Mouse (Mus musculus) urinary bladder, adult 2 months (tissue): ENCODE measurements around the gene Cdcp2. TPM values are rescaled to one million over a fixed set of nuclear protein-coding genes. Genes with fewer than 3 reads are reported as not detected.

Experiments
- DNase-seq: peaks from one replicate; pipeline ENCODE4 v3.0.0; 2022; ENCODE audit warnings: low spot score
- polyA plus RNA-seq: library from polyadenylated mRNA; depleted of rRNA; stranded (reverse); fragments of >200 nt; gene quantifications from 2 replicates; pipeline ENCODE4 v1.2.3, GENCODE M21; 2012; rRNA removed

Gene Cdcp2
- polyA plus RNA-seq, 1 experiment: not detected

GRCm38 (mm10) chr4:107130534-107130933 lies 33.8 kb downstream of the Cdcp2 start:
- no peak for DNase-seq

GRCm38 (mm10) chr4:107134891-107135290 lies 38.2 kb downstream of the Cdcp2 start:
- no peak for DNase-seq

- DNase-seq: no peak
These were observed 39.0 kb downstream of the Cdcp2 start for GRCm38 (mm10) chr4:107135663-107136062.

GRCm38 (mm10) chr4:107136531-107136930 lies 39.8 kb downstream of the Cdcp2 start:
- no peak for DNase-seq

GRCm38 (mm10) chr4:107138948-107139835 lies 42.5 kb downstream of the Cdcp2 start:
- DNase-seq: no peak

GRCm38 (mm10) chr4:107139836-107140631 lies 43.3 kb downstream of the Cdcp2 start:
- no peak for DNase-seq

GRCm38 (mm10) chr4:107143511-107143910 lies 46.8 kb downstream of the Cdcp2 start:
- DNase-seq: no peak

GRCm38 (mm10) chr4:107150991-107151390 lies 54.3 kb downstream of the Cdcp2 start:
- DNase-seq: no peak

- DNase-seq: no peak
These were observed 55.9 kb downstream of the Cdcp2 start for GRCm38 (mm10) chr4:107152571-107152970.

GRCm38 (mm10) chr4:107156983-107157401 lies 60.3 kb downstream of the Cdcp2 start:
- DNase-seq: no peak

- DNase-seq: no peak
These were observed 62.6 kb downstream of the Cdcp2 start for GRCm38 (mm10) chr4:107159166-107159773.

GRCm38 (mm10) chr4:107160181-107160580 lies 63.5 kb downstream of the Cdcp2 start:
- no peak for DNase-seq

Other genes with a start within 250 kb of the Cdcp2 start
- 59.0 and 71.8 TPM in 2 replicates for gene Ssbp3, start 186.2 kb upstream of the Cdcp2 start, polyA plus RNA-seq
- 60.0 and 64.9 TPM in 2 replicates for gene Mrpl37, start 30.0 kb upstream of the Cdcp2 start, polyA plus RNA-seq
- gene Cyb5rl, start 29.9 kb upstream of the Cdcp2 start, polyA plus RNA-seq: 13.8 and 18.0 TPM in 2 replicates
- gene Tmem59, start 81.5 kb downstream of the Cdcp2 start, polyA plus RNA-seq: 287 and 337 TPM in 2 replicates
- gene Tceanc2, start 82.2 kb downstream of the Cdcp2 start, polyA plus RNA-seq: 12.9 and 15.3 TPM in 2 replicates
- gene Ldlrad1, start 112.3 kb downstream of the Cdcp2 start, polyA plus RNA-seq: 0.12 and 0.21 TPM in 2 replicates
- gene Lrrc42, start 156.6 kb downstream of the Cdcp2 start, polyA plus RNA-seq: 20.9 and 23.7 TPM in 2 replicates
- 22.0 and 22.7 TPM in 2 replicates for gene Hspb11, start 156.7 kb downstream of the Cdcp2 start, polyA plus RNA-seq
- not detected in 2 replicates for gene Dio1, start 210.3 kb downstream of the Cdcp2 start, polyA plus RNA-seq
- 50.4 and 60.1 TPM in 2 replicates for gene Yipf1, start 217.5 kb downstream of the Cdcp2 start, polyA plus RNA-seq